42 mouse cellular contexts compared by ENCODE assay signal in the genomic region with DNA sequence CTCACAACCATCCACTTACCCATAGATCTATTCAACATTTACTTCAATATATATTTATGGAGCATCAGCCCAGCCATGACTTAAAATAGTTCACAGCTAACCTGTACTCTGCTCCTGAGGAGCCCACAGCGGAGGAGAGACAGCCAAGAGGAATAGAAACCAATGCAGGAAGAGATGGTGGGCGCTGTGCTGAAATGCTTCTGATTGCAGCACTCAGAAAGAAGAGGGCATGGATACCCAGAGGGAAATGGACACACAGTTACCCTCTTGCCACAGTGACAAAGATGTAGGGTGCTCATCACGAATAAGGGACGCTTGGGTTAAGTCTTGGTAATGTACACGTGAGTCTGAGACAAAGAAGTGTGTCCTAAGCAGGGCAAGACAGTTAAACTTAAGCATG. TPM values are rescaled to one million over a fixed set of nuclear protein-coding genes. Genes with fewer than 3 reads are reported as not detected.
"Had no signal": no experiment of that assay in that cellular context is flagged by ENCODE, and none has a peak within 500 bp of the region (broad histone marks: within the 10 kb centered on the region; RNA-seq: fewer than 3 reads in every experiment).

No protein-coding gene starts in this region.

- H3K9me3 ChIP-seq: limb, embryonic 12.5 days; limb, embryonic 13.5 days; limb, embryonic 15.5 days; liver, embryonic 12.5 days; liver, embryonic 13.5 days; liver, embryonic 15.5 days; lung, embryonic 15.5 days; megakaryocyte, embryonic 14.5 days; midbrain, embryonic 10.5 days; midbrain, embryonic 12.5 days; midbrain, embryonic 13.5 days; midbrain, embryonic 15.5 days had no signal

- H3K9ac ChIP-seq: limb, embryonic 12.5 days; limb, embryonic 13.5 days; limb, embryonic 15.5 days; liver, embryonic 12.5 days; liver, embryonic 13.5 days; liver, embryonic 14.5 days; liver, embryonic 15.5 days; liver, postnatal 0 days; lung, embryonic 14.5 days; lung, embryonic 15.5 days; midbrain, embryonic 12.5 days; midbrain, embryonic 13.5 days; midbrain, embryonic 15.5 days had no signal

- H3K4me3 ChIP-seq: left cerebral cortex, adult 2 months; limb, embryonic 12.5 days; limb, embryonic 13.5 days; limb, embryonic 15.5 days; liver, embryonic 12.5 days; liver, embryonic 13.5 days; liver, embryonic 15.5 days; lung, embryonic 15.5 days; megakaryocyte, embryonic 14.5 days; midbrain, embryonic 10.5 days; midbrain, embryonic 12.5 days; midbrain, embryonic 13.5 days; midbrain, embryonic 15.5 days; myocyte had no signal

- H3K4me2 ChIP-seq: limb, embryonic 12.5 days; limb, embryonic 13.5 days; limb, embryonic 15.5 days; liver, embryonic 11.5 days; liver, embryonic 12.5 days; liver, embryonic 13.5 days; liver, embryonic 15.5 days; lung, embryonic 14.5 days; lung, embryonic 15.5 days; midbrain, embryonic 11.5 days; midbrain, embryonic 12.5 days; midbrain, embryonic 13.5 days; midbrain, embryonic 15.5 days had no signal

- H3K4me1 ChIP-seq: limb, embryonic 12.5 days; limb, embryonic 13.5 days; limb, embryonic 15.5 days; liver, embryonic 12.5 days; liver, embryonic 13.5 days; liver, embryonic 15.5 days; lung, embryonic 15.5 days; megakaryocyte, embryonic 14.5 days; midbrain, embryonic 10.5 days; midbrain, embryonic 12.5 days; midbrain, embryonic 13.5 days; midbrain, embryonic 15.5 days had no signal

- DNase-seq: left cerebral cortex, postnatal 4 days; liver; liver, embryonic 13.5 days; liver, postnatal 0 days; lung, adult 18-20 months; lung, adult 2 months; lung, embryonic 14.5 days; lung, postnatal 10 days; lung, postnatal 14 days; lung, postnatal 36 days; lung, postnatal 4 days had no signal

- H3K36me3 ChIP-seq: limb, embryonic 12.5 days; limb, embryonic 13.5 days; limb, embryonic 15.5 days; liver, embryonic 12.5 days; liver, embryonic 13.5 days; liver, embryonic 15.5 days; lung, embryonic 15.5 days; midbrain, embryonic 10.5 days; midbrain, embryonic 12.5 days; midbrain, embryonic 13.5 days; midbrain, embryonic 15.5 days had no signal

- ATAC-seq: liver, embryonic 12.5 days; liver, postnatal 0 days; lung, postnatal 0 days; midbrain, embryonic 13.5 days; midbrain, embryonic 15.5 days; midbrain, embryonic 16.5 days had no signal

- H3K27me3 ChIP-seq: limb, embryonic 12.5 days; limb, embryonic 13.5 days; limb, embryonic 15.5 days; liver, embryonic 12.5 days; liver, embryonic 13.5 days; liver, embryonic 15.5 days; lung, embryonic 15.5 days; midbrain, embryonic 12.5 days; midbrain, embryonic 13.5 days; midbrain, embryonic 15.5 days had no signal

- H3K27ac ChIP-seq: left cerebral cortex, adult 2 months; limb, embryonic 12.5 days; limb, embryonic 13.5 days; limb, embryonic 15.5 days; liver, embryonic 12.5 days; liver, embryonic 13.5 days; liver, embryonic 14.5 days; liver, embryonic 15.5 days; lung, embryonic 15.5 days; macrophage; midbrain, embryonic 10.5 days; midbrain, embryonic 12.5 days; midbrain, embryonic 13.5 days; midbrain, embryonic 15.5 days had no signal

RNA-seq across cellular contexts. Expression of gene Nmu, which starts 30.8 kb away (rescaled TPM):
- total RNA-seq: left cerebral cortex, adult 18-20 months; left cerebral cortex, adult 2 months; left cerebral cortex, adult 8-10 months; left cerebral cortex, postnatal 10 days; left cerebral cortex, postnatal 14 days; left cerebral cortex, postnatal 25 days; left cerebral cortex, postnatal 36 days; left cerebral cortex, postnatal 4 days; liver, adult 2 months; megakaryocyte-erythroid progenitor cell, adult 5-6 weeks; midbrain, postnatal 0 days; monocyte, adult 5-6 weeks had no signal
- polyA plus RNA-seq: liver, adult 2 months; liver, embryonic 11.5 days; liver, embryonic 12.5 days; liver, embryonic 13.5 days; liver, embryonic 14.5 days; liver, embryonic 15.5 days; liver, embryonic 16.5 days; liver, postnatal 0 days; macrophage; midbrain, embryonic 12.5 days; midbrain, embryonic 13.5 days; midbrain, embryonic 16.5 days; myocyte; neural tube, embryonic 11.5 days had no signal
